Mouse (Mus musculus) right cerebral cortex, adult 18-20 months (tissue): ENCODE measurements around the gene Atp6v1b1.

Source experiments
- DNase-seq: peaks from one replicate; pipeline ENCODE4 v3.0.0; 2022; ENCODE audit warnings: mixed read lengths

The Atp6v1b1 gene

DNA sequence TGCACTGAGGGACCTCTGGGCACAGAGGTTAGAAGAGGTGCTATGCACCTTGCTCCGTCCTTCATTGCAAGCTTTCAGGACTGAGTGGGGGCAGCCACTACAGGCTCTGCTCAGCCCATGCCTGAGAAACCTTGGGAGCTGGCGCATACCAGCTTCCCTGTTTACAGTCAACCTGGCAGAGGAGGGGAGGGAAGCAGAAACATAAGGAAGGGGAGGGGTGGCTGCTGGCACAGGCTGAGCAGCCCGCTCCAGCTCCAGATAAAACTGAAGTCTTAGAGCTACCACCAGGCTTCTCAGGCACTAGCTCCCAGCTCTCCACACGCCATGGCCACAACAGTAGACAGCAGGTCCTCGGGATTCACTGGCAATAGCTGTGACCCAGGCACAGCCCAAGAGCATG, at the start of gene Atp6v1b1:
Atp6v1b1 (plus strand) TSS at position 230 of the 400 bp plus-strand sequence.
- DNase-seq = no peak

DNA sequence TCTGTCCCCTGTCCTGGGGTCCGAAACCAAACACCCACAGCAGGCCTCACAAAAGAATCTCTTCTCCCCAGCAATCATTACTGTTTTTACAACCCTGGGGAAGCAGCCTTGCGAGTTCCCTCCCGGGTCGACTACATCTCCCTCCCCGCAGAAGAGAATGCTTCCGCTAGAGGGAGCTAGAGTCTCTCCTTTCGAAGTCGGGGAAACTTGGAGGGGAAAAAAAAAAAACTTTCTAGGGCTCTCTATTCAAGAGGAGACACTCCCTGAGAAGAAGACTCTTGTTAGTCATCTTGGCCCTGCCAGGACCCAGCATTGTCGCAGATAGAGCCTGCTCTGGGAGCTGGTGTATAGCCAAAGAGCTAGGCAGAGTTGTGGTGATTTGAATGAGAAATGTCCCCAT, 49.0 kb upstream of the Atp6v1b1 start:
- peak; percentile 20 for DNase-seq

- no peak for DNase-seq
Measured at GRCm38 (mm10) chr6:83695731-83696130, 47.1 kb upstream of the Atp6v1b1 start.

- no peak for DNase-seq
Measured at GRCm38 (mm10) chr6:83696684-83697083, 46.1 kb upstream of the Atp6v1b1 start.

DNA sequence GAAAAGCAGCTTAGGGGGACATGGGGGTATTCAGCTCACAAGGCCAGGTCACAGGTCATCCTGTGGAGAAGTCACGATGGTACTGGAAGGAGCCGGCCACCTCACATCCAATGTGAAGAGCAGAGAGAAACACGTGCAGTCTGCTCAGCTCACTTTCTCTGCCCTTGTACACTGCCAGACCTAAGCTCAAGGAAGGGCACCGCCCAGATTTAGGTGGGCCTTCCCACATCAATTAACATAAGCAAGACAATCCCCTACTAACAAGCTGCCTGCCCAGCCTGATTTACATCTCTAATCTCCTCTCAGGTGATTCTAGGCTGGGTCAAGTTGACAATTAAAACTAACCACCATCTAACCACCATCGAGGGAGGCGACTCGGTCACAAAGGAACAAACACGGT, 44.9 kb upstream of the Atp6v1b1 start:
- DNase-seq = no peak

DNA sequence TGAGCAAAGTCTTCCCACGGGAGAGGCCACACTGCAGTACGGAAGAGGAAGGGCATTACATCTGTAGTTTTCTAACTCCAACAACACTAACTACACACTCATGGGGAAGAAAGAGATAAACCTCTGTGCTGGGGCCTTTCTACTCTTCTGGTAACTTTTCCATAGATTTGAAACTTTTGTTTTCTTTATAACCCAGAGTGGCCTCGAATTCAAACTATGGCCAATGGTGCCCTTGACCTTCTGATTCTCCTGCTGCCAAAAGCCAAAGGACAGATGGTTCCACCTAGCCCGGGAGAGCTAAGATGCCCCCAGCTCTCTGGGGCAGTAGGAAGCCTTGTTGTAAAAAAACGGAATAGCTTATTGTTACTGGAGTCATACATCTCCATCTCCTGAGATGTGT, 42.8 kb upstream of the Atp6v1b1 start:
- DNase-seq = no peak

GRCm38 (mm10) chr6:83701001-83701400, 41.8 kb upstream of the Atp6v1b1 start:
- no peak for DNase-seq

GRCm38 (mm10) chr6:83702146-83702999, 40.4 kb upstream of the Atp6v1b1 start:
- no peak for DNase-seq

GRCm38 (mm10) chr6:83703000-83703721, 39.6 kb upstream of the Atp6v1b1 start:
- no peak for DNase-seq

- DNase-seq = no peak
Measured at GRCm38 (mm10) chr6:83703722-83704078, 39.1 kb upstream of the Atp6v1b1 start.

GRCm38 (mm10) chr6:83704294-83704693, 38.5 kb upstream of the Atp6v1b1 start:
- DNase-seq = no peak

DNA sequence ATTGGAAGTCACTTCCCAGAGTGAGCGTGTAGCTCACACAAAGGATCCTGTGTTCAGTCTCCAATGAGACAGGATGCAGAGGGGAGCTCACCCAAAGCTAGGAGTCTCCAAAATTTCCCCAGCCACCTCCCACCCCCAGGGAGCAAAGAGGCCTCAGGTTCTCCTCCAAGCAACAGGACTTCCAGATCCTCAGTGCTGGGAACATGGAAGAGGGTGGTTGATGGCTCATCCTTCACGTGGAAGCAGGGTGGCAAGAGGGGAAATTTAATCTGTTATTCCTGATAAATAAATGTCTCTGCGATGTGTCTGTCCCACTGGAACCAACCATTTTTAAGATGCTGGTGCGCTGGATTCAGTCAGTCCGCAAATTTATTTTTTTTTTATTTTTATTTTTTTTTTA, 38.1 kb upstream of the Atp6v1b1 start:
- DNase-seq = no peak

DNA sequence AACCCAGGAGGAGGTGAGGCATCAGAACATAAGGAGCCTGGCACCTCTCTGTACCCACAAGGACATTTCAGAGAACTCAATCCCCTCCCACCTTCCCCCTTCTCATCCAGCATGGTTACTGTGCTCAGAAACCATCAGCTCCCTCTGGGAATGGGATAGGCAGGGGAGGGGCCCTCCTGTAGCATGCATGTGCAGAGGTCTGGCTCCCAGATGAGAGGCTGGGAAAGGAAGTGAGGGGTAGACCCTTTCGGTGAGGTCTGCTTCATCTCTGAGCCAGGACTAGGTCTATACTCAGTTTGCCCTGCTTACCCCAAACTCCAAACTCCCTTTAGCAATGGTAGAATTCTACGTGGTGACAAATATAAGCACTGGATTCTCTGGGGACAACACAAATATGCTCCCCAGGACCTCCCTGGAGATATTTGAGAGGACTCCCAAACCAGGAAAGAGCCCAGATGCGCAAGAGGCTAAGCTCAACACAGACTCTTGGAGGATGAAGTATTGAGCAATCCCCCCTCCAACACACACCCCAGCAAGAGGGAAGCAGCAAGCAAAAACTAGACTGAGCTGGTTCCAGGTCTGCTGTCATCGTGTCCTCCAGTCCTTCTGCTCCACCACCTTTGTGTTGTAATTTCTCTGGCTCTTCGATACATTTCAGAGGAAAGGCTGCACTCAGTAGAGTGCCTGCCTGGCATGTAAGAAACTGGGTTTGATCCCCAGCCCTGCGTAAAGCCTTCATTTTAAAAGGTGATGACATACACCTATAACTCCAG, 34.9 kb upstream of the Atp6v1b1 start:
- DNase-seq = no peak

DNA sequence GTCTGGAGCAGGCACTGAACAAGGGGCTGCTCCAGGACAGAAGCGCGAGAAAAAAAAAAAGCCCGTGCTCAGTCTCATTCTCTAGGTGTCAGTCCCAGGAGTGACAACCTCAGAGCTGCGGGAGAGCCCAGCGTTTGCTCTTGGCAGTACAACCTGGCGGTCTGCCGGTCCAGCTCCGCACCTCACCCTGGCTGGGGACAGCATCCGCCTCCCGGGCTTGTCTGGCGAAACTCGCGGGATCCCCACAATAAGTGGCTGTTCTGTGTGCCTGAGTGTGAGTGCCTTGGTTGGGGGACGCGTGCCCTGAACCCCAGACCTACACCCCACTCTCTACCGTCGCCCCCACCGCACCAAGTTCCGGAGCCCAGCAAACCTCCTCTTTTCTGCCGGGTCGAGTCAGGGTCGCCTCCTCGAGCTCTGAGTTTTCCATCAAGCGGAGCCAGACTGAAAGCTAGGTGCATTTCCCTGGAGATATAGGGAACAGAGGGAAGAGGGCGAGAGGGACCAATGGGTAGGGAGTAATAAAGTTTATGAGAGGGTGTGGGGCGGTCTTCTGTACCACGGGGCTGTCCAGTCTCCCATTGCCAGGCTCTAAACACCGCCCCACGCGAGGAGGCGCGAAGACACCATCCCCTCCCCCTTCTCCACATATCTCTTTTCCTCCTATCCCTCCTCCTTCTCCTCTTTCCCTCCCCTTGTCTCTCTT, 32.3 kb upstream of the Atp6v1b1 start:
- DNase-seq = no peak

DNA sequence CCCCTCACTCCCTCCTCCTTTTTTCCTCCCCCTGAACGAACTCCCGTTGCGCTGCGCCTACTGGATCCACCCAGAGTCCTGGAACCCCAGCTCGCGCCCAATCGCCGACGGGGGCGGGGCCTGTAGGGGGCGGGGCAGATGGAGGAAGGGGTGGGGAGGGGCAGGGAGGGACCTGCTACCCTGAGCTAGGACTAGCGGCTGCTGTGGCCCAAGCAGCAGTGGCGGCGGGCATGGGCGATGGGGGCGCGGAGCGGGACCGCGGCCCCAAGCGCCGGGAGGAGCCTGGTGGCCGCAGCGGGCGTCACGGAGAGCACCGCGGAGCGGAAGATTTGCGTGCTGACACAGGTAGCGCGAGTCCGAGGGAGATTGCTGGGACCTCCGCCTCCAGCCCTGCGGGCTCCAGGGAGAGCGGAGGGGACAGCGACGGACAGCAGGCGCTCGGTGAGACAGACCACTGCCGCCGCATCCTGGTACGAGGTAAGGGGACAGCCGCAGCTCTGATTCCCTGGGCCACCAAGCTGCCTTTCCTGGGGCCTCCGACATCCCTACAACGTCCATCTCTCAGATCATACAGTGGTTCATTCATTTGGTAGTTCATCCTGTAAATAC, 31.6 kb upstream of the Atp6v1b1 start, which contains the start of gene Vax2:
Vax2 (plus strand) TSS at position 198 of the 609 bp plus-strand sequence.
- DNase-seq = no peak

GRCm38 (mm10) chr6:83711725-83712475, 30.9 kb upstream of the Atp6v1b1 start:
- no peak for DNase-seq

GRCm38 (mm10) chr6:83713271-83714136, 29.3 kb upstream of the Atp6v1b1 start:
- DNase-seq = no peak

GRCm38 (mm10) chr6:83714221-83715123, 28.3 kb upstream of the Atp6v1b1 start:
- DNase-seq = no peak

GRCm38 (mm10) chr6:83715461-83716196, 27.2 kb upstream of the Atp6v1b1 start:
- no peak for DNase-seq
